In the genomic region with DNA sequence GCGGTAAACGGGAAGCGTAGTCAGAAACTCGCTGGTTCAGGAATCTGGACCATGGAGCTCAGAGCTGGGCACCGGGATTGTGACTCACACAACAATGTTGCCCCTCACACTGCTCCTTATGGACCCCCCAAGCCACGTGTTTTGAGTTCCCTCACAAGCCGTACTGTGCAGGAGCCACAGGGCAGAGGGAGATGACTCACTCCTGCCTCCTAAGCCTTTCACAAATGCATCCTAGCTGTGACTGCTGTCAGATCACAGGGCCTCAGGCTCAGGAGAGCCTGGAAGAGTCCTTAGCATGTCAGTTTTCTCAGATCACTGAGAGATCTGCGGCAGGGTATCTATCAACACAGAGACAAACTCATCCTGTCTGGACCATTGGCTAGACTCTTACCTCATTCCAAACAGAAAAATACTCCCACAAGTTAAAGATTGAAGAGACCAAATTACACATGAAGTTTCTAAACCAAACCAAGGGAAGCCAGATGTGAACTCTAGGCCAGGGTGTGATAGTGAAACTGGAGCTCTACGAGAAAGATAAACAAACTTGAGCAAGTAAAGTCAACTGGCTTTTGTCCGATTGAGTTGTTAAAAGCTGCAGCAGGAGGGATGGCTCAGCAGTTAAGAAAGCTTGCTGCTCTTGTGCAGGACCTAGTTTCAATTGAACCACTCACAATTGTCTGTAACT, we compare ENCODE assay signal across 12 mouse cellular contexts. TPM values are rescaled to one million over a fixed set of nuclear protein-coding genes. Genes with fewer than 3 reads are reported as not detected.
DNase-seq lines count a peak whose midpoint lies in the region; ATAC-seq and TF ChIP-seq lines count a peak whose summit lies in the region.
"Had no signal": no experiment of that assay in that cellular context is flagged by ENCODE, and none has a peak within 500 bp of the region (broad histone marks: within the 10 kb centered on the region; RNA-seq: fewer than 3 reads in every experiment).

No protein-coding gene starts in this region.

- no peak overlapping the region for H3K9ac ChIP-seq in liver, adult 2 months (ENCODE audit: low read depth, low read length)
- H3K9ac ChIP-seq in stomach, embryonic 16.5 days (ENCODE audit: low read length): no peak overlapping the region

- peak; percentile 51; the same call in 1 of the 2 replicates for ATAC-seq in stomach, embryonic 16.5 days (ENCODE audit: insufficient read depth, low FRiP score)
- ATAC-seq: forebrain, embryonic 14.5 days had no signal

- no peaks in the 10 kb centered on the region; the same call in 1 of the 2 replicates for H3K27me3 ChIP-seq in liver, adult 2 months (ENCODE audit: control insufficient read depth, insufficient read depth, low read length)
- no peaks in the 10 kb centered on the region for H3K27me3 ChIP-seq in limb, embryonic 10.5 days (ENCODE audit: low read depth, poor library complexity, severe bottlenecking)
- no peaks in the 10 kb centered on the region for H3K27me3 ChIP-seq in stomach, embryonic 16.5 days (ENCODE audit: control insufficient read depth, insufficient read depth, low read length)

- no peak overlapping the region for H3K4me3 ChIP-seq in liver, adult 2 months (ENCODE audit: insufficient read depth, low read depth, low read length)
- H3K4me3 ChIP-seq in limb, embryonic 10.5 days: no peak overlapping the region
- H3K4me3 ChIP-seq in stomach, embryonic 16.5 days (replicated peaks; ENCODE audit: low read length): no peak overlapping the region

- H3K9me3 ChIP-seq in limb, embryonic 10.5 days (replicated peaks): no peaks in the 10 kb centered on the region
- H3K9me3 ChIP-seq in stomach, embryonic 16.5 days (replicated peaks; ENCODE audit: control insufficient read depth, low read length): no peaks in the 10 kb centered on the region

- 50% methylated on average over 10 of the region's 10 CpGs for WGBS in liver, adult 2 months
- WGBS in limb, embryonic 10.5 days: 71% methylated on average over 10 of the region's 10 CpGs
- 50% methylated on average over 10 of the region's 10 CpGs for WGBS in stomach, embryonic 16.5 days

- H3K4me2 ChIP-seq in stomach, embryonic 16.5 days (ENCODE audit: low read depth, low read length): no peak overlapping the region

- no peak for TF ChIP-seq POLR2A in liver, adult 2 months (IDR thresholded peaks at IDR 0.05; ENCODE audit: extremely low read depth, insufficient read depth, low read length)

- peaks cover 7% of the 10 kb centered on the region for H3K4me1 ChIP-seq in liver, adult 2 months (ENCODE audit: control insufficient read depth, insufficient read depth, low read length)
- H3K4me1 ChIP-seq in limb, embryonic 10.5 days: peaks cover 14% of the 10 kb centered on the region
- peaks cover 17% of the 10 kb centered on the region for H3K4me1 ChIP-seq in stomach, embryonic 16.5 days (ENCODE audit: control insufficient read depth, insufficient read depth, low read length)

- no peaks in the 10 kb centered on the region for H3K79me2 ChIP-seq in liver, adult 2 months (ENCODE audit: control insufficient read depth, insufficient read depth, low read length)

- peak overlapping the region; percentile 7 for H3K27ac ChIP-seq in liver, adult 2 months (replicated peaks; ENCODE audit: insufficient read depth, low read depth, low read length)
- 0 out of 2 replicates have a peak overlapping the region, but pooled peaks have one; percentile 11 for H3K27ac ChIP-seq in limb, embryonic 10.5 days
- H3K27ac ChIP-seq in stomach, embryonic 16.5 days (ENCODE audit: low read length): peak overlapping the region; percentile 64

- no peak for TF ChIP-seq CTCF in liver, adult 2 months (IDR thresholded peaks at IDR 0.05; ENCODE audit: low read depth, low read length)

- H3K36me3 ChIP-seq in liver, adult 2 months (ENCODE audit: control insufficient read depth, insufficient read depth, low read length): no peaks in the 10 kb centered on the region
- no peaks in the 10 kb centered on the region for H3K36me3 ChIP-seq in limb, embryonic 10.5 days
- no peaks in the 10 kb centered on the region for H3K36me3 ChIP-seq in stomach, embryonic 16.5 days (ENCODE audit: control insufficient read depth, insufficient read depth, low read length)

- peak; percentile 47 for DNase-seq in embryo, embryonic 10 days (ENCODE audit: low spot score)
- DNase-seq in embryo, embryonic 9.5 days (ENCODE audit: extremely low spot score): no peak
- peak; percentile 97 for DNase-seq in liver, adult 2 months (ENCODE audit: extremely low read depth, low read depth, low spot score)
- no peak for DNase-seq in liver
- no peak for DNase-seq in limb, embryonic 10.5 days (ENCODE audit: low spot score)
- no peak for DNase-seq in cerebellum, adult 18-20 months
- no peak for DNase-seq in gastrocnemius, adult 8-10 months (ENCODE audit: low spot score in 2 of 2)
- DNase-seq: cerebellum, adult 11 months; kidney, postnatal 10 days; right cerebral cortex, adult 18-20 months had no signal

RNA-seq across cellular contexts. Expression of gene Nfil3, which starts 13.5 kb away (rescaled TPM):
- total RNA-seq in liver, adult 2 months (2014; rRNA removed): 6.2 and 10.2 TPM in 2 replicates
- 7.9 and 16.2 TPM in 2 replicates for polyA plus RNA-seq in liver, adult 2 months (2012; rRNA removed)
- polyA plus RNA-seq in limb, embryonic 10.5 days (2016; fragmentation: Nextera tagmentation; extraction: Ambion mirVana): 34.9 and 43.0 TPM in 2 replicates
- 31.6 and 31.8 TPM in 2 replicates for polyA plus RNA-seq in stomach, embryonic 16.5 days (2015; fragmentation: Nextera tagmentation; extraction: Ambion mirVana)
- 10 to 100 TPM; 17.6 to 60.4 (median 29.4) TPM for total RNA-seq in gastrocnemius, adult 8-10 months (2022)

Comparison
In these comparisons a context has a peak if more than half of its experiments do, and no peak if none do; other contexts are left out.
1. DNase-seq: peak in embryo, embryonic 10 days (single experiment) and liver, adult 2 months (single experiment); none in embryo, embryonic 9.5 days (single experiment), liver (single experiment), limb, embryonic 10.5 days (single experiment), cerebellum, adult 18-20 months (0 of 2) and gastrocnemius, adult 8-10 months (0 of 2).
2. H3K27ac ChIP-seq: peak in every context shown above with its lines; median percentile 64 in stomach, embryonic 16.5 days; 11 in limb, embryonic 10.5 days; 7 in liver, adult 2 months.